Mouse (Mus musculus): ENCODE data around the gene Pask.
A peak's percentile ranks its signal among the peaks of the same experiment; 100 is the strongest.
"Not testable (repeated sequence)": the region's sequence is repeated elsewhere in the genome, so short reads cannot be mapped to it uniquely, and the experiment has no call there.

The Pask gene

DNA sequence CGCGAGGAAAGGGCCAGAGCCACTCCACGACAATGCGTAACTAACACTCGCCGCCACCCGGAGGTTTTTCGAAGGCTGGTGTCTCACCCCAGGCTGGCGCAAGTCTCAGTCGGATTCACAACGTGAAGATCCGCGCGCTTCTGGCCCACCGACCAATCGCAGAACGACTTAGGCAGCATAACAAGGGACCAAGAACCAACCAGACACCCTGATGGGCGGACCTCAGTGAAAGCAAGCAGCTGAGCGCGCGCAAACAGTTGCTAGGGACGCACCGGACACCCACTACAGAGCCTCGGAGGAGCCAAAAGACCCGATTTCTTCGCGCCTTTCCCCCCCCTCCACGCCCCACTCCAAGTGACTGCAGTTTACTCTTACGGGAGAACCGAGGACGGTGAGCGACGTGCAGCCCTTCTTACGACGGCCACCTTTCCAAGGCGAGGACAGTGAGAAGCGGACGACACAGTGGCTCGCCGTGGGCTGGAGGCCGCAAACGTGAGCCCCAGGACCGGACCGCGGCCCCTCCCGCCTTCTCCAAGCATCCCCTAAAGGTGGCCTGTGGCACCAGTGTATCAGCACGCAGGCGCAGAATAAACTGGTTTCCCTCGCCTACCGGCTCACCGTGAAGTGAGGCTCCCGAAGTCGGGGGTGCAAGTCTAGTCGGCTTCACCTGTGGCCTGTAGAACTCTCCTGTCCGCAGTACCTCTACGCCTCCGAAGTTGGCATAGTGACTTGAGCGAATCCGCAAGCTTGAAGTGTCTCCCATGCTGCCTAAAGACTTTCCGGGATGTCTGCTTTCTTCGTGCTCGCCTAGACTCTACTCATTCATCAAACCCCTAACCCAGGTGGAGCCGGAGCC lies at the start of gene Pask, which contains the start of gene Ppp1r7:
Pask (minus strand) TSS at position 835 of the 856 bp plus-strand sequence.
Ppp1r7 (plus strand) TSS at position 207 of the 856 bp plus-strand sequence.
- DNase-seq (ENCODE audit: low spot score), result peak; percentile 87

DNA sequence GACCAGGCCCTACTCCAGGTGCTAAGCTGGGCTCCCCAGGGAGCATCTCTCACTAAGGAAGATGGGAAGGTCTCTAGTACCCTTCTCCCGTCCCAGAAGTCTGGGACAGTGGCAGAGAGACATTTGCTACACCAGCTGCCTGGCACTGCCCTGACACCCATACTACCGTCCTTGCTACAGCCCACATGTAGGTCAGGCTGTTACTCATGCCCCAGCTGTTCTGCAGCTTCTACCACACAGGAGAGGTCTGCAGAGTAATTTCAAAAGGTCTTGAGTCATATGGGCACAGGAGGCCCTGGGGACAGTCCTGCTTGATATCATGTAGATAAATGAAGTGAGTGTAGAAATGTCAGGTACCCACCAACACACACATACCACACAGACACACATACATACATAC lies 45.6 kb upstream of the Pask start:
- DNase-seq (ENCODE audit: low spot score), result no peak

DNA sequence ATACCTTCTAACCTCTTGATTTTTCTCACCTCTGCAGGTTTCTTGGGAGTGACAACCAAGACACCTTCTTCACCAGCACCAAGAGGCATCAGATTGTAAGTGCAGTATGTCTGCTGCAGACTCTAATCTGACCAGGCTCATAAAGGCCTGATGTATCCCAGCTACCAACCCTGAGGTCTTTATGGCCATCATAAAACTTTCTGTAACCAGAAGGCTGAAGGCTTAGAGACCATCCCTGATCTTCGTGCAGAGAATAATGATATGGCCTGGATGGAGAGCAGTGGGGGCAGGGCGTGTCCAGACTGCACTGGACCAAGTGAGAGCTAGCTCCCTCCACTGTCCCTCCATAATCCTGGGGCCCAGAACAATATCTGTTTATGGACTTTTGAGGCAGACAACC lies 43.9 kb upstream of the Pask start:
- DNase-seq (ENCODE audit: low spot score), result no peak

DNA sequence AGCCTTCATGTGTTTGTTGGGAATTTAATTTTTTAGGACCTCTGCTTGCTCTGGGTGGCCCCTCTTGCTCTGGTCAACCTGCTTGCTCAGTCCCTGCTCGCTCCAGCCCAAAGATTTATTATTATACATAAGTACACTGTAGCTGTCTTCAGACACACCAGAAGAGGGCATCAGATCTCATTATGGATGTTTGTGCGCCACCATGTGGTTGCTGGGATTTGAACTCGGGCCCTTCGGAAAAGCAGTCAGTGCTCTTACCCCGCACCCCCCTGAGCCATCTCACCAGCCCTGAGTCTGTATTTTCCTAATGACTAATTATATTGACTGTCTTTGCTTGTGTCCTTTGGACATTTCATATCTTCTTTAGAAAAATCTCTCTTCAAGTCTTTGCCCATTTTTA lies 35.8 kb upstream of the Pask start:
- DNase-seq (ENCODE audit: low spot score), result no peak

DNA sequence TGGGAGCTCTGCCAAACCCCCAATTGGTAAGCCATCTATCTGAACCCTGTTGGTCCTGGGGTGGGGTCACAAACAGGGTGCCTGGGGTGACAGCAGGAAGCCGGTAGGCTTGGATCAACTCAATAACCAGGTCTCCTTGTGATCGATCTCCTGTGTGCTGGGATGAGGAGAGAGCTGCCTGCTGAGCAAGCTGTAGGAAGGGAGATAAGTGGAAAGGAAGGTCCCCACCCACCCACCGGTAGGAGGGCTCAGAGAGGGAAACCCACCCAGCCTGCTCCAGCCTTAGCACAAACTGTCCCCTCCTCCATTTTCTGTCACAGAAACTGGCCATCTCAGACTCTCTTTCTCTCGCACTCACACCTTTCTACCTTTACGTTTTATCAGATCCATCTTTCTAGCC lies 34.0 kb upstream of the Pask start:
- no peak for DNase-seq (ENCODE audit: low spot score)

DNA sequence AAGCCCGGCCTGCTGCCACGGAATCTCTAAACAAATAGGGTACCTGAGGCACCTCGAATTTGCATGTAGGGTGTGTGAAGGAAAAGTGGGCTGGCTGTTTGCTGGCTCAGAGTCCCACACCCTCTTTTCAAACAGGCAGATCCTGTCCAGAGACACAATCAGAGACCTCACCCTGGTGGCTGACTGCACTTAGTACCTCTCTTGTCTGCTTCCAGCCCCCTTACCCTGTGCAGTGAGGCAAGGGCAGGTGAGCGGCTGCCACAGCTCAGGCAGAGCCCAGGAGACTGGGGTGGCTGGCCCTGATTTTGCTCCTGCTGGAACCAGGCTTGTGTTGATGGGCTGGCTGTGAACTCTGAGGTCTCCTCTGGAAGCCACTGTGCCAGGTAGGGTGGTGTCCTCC lies 30.4 kb upstream of the Pask start, which contains the start of gene Ano7:
Ano7 (plus strand) TSS at position 266 of the 400 bp plus-strand sequence.
- DNase-seq (ENCODE audit: low spot score), result no peak

DNA sequence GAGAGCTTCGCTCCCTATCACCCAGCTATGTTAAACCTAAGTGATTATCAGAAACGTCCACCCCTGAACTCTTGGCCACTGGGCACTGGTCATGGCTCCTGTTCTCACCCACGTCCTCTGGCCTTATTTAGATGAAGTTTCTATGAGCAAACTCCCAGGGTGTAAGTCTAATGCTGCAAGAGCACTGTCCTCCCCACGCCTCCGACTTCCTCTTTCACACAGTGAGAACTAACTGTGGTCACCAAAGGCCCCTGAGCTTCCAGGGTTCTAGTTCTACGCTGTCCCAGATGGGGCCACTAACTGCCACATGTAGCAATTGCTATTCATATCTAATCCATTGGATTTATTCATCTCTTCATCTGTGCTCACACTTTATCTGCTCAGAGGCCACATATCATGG lies 22.4 kb upstream of the Pask start:
- no peak for DNase-seq (ENCODE audit: low spot score)

DNA sequence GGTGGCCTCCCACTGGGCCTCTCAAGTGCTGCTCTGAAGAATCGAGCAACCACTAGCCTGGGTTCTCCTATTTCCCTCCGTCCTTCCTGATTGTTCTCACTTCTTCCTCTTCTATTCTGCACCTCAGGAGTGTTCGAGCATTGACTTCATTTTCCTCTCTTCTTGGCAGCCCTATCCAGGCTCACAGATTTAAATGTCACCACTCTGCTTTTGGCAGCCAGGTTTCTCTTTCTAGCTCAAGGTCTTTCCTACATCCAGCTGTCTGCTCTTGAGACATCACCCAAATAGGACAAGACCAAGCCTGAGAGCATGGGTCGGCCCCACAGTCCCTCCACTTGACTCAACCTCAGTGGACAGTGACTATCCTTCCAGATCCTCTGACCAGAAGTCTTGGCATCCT lies 19.4 kb upstream of the Pask start:
- no peak for DNase-seq (ENCODE audit: low spot score)

DNA sequence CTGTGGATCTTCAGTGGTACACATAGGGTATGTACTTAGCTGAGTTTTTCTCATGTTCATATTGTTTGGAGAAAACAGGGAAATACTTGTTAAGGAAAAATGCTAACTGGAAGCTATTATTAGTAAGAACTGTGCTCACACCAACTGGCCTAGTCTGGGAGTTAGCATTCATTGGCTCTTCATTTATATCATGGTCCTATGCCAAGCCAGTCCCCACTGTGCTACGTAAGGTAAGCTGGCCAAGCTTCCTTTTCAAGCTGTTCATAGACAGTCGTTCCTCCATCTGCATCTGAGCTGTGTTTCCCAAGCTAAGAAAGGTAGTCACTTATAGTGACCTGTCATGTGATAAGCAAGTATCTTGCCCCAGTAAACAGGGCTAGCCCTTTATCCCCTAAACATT lies 9.4 kb upstream of the Pask start:
- no peak for DNase-seq (ENCODE audit: low spot score)

DNA sequence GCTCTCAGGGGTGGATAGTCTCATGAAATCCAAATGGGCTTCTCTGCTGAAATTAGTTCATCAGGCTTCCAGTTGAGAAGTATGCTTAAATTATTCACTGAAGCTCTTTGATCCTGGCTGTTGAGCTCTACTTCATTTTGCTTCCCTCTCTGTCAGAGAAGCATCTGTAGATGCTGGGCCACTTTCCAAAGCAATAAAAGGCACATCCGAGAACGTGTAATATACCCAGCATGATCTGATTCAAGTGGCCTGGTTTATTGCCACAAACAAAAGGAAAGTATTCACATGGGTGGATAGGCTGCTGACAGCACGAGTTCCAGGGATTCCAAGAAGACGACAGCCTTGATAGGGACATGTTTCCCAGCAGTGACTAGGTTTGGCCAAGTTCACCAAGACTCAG lies 6.4 kb upstream of the Pask start:
- no peak for DNase-seq (ENCODE audit: low spot score)

DNA sequence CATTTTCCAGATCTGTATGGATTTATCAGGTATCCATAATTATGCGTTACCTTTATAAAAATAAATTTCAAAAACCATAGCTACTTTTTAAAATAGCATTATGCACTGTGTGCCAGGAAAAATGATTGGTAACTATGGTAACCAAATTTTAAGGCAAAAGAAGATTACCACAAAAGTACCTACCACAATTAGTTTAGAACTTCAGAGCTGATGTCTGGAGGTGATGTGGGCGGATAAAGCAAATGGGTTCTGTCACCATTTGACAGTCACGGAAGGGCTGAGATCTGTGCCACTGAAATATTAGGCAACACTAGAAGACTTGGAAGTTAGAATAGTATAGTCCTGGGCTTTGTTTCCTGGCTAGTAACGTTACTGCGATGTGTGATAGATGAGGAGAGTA lies 3.9 kb upstream of the Pask start:
- no peak for DNase-seq (ENCODE audit: low spot score)

DNA sequence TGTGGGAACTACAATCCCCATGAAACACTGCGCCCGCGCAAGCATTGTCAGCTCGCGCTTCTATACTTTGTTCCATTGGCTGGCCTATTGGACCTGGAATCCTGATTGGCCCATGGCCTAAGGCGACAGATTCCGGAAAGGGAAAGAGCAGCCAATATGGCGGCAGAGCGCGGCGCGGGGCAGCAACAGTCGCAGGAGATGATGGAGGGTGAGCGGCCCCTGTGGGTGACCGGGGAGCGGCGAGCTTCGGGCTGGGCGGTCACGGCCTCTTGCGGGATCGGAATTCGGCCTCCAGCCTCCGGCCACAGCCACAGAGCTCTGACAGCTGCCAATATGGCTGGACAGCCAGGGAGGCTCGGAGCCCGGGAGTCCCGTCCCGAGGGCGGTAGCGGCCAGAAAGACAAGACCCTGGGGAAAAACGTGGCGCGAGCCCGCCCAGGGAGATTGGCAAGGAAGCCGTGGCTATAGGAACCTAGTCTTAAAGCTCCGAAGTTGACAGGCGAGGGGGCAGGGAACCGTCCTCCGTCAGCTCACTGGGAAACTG lies 294 bp upstream of the Pask start:
- peak; percentile 83 for DNase-seq (ENCODE audit: low spot score)

DNA sequence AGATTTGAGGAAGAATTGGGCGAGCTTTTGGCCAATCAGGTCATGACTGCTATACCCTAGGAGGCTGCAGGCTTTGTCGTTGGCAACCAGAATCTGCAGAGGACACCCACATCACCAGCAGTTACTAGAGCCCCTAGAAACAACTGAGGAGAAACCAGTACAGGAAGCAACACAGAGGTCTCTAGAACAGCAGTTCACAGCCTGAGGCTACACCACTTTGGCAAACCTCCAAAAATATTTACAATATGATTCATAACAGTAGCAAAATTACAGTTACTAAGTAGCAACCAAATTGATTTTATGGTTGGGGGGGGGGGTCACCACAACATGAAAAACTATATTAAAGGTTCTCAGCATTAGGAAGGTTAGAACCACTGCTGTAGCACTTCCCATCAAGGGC lies 8.7 kb downstream of the Pask start:
- DNase-seq (ENCODE audit: low spot score), result no peak

DNA sequence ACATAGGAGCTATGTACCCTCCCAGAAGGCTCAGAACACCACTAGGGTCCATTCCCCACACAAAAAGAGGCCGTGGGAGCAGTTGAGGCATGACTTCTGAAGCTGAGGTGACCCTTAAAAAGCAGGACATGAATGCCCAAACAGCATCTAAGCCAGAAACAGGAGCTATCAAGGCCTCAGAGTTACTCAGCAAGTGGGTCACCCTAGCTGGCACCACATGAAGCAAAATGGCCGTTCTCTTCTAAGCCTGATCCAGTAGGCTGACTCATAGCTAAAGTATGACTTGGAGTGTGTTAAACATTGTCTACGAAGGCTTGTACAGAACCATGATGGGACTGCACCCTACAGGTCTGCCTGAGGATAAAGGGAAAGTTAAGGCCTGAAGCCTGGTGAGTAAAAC lies 16.8 kb downstream of the Pask start:
- no peak for DNase-seq (ENCODE audit: low spot score)

DNA sequence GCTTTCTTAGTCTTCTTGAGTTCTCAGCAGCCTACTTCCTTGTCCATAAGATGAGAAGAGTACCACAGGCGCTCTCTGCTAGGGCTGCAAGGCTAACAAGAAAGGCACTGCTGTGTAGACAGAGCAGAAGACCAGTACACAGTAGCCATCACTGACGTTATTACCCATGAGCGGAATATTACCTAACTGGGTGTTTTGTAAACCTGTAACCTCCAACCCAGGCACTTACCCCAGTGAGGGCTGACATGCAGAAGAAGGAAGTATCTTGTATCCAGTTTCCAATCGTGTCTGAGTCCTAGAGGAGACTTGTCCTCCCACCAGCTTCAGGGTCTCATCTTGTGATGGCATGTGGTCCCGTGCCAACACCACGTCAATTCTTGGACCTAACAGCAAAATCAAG lies 19.3 kb downstream of the Pask start:
- DNase-seq (ENCODE audit: low spot score), result no peak

DNA sequence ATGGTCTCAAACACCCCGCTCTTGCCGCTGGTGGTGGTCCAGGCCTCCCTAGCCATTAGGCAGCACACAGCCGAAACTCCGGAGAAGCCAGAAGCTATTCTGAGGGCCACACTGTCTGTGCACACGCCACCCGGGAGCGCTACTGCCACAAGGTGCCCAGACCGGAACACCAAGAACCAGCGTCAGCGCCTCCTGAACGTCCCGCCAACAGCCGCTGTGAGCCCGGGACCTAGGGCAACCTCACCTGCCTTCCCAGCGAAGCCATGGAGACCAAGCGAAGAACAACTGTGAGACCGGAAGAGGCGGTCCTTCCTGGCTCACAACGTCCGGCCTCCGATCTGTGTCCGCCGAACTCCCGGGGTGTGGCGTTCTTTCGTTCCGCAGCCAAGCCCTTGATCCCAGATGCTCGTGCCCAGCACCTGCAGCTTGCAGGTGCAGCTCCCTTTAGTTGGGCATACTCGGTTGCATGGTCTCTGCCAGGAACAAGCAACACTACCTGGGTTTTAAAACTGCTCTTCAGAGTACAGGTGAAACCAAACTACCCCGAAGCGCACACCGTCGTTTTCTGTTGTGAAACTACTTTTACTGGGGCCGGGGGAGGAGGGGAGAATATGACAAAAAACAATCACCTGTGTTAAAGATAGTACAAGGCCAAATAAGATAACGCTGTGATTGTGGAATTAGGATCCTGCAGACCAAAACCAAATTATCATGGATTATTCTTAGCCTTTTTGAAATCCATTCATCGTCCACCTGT lies 37.5 kb downstream of the Pask start, which contains the start of gene Mterf4:
Mterf4 (minus strand) TSS at position 335 of the 757 bp plus-strand sequence.
- DNase-seq (ENCODE audit: low spot score), result peak; percentile 67

DNA sequence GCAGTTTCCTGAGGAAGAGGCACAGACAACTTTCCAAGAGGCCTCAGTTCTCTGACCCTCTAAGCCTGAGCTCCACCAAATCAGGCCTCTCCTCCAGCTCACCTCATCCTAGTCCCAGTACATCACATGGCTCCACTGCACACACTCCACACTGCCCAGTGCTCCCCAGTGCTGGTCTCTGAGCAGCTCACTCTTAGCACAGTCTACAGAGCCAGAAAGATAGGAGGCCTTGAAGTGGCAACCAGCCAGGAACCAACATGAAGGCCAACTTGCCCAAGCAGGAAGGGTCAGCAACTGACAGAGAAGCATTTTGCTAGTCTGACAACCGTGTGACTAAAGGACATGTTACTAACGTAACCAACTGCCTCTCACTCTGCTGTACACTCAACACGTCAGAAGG lies 42.7 kb downstream of the Pask start:
- DNase-seq (ENCODE audit: low spot score), result no peak

DNA sequence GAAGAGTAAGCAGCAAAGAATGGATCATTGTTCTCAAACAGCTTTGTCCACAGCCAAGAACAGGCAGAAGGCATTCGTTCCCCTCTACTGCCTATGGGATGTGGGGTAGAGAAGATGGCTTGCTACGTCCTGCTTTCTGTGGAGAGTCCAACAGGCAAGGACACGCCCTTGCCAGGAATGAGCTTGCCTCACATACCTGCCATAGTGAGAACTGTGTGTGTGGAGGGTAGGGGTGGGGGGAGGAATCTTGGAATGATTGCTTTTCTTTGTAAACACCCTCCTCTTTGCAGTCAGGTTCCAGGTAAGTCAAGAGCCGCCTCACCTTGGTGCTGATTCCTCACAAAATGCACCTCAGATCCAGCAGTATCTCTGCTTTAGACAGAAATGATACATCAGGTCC lies 43.5 kb downstream of the Pask start:
- DNase-seq (ENCODE audit: low spot score), result no peak

DNA sequence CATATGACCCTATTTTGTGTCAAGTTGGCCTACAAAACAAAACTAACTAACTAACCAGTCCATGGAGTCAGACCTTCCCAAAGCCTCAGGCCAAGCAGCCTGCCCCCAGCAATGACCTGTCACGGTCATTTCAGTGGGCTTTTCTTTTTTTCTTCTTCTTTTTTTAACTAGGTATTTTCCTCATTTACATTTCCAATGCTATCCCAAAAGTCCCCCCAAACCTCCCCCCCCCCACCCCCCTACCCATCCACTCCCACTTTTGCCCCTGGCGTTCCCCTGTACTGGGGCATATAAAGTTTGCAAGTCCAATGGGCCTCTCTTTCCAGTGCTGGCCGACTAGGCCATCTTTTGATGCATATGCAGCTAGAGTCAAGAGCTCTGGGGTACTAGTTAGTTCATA lies 48.8 kb downstream of the Pask start:
- not testable (repeated sequence) for DNase-seq (ENCODE audit: low spot score)

DNA sequence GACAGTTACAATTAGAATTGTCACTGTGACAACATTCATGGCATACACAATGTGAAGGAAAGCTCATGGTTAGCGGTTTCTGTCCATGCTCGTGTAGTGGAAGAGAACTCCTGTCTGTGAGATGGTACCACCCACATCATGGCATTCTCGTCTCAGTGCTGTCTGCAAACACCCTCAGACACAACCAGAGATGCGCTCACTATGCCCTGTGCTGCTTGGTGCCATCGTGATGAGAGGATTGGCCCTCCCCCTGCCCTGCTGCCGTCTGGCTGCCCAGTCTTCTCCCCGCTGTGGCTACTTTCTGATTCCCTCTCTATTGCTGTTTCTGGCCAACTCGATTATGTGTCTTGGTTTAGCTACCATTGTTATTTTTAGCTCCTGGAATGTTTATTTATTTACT lies 51.3 kb downstream of the Pask start:
- DNase-seq (ENCODE audit: low spot score), result no peak

DNA sequence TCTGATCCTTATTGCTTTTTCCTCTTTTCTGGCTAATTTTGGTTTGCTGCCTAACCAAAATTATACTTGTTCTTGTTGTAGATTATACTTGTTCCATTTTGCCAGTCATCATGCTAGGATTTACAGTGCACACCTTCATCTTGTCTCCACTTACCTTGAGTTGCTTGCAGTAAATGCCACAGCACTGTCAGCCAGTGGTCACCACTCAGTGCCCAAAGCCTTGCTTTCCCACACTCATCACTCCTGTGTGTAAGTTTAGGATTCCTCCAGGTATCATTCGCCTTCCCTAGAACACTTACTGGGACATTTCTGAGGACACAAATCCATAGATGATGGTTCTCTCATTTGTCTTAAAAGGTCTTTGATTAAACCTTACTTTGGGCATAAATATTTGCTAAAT lies 51.7 kb downstream of the Pask start:
- DNase-seq (ENCODE audit: low spot score), result no peak

DNA sequence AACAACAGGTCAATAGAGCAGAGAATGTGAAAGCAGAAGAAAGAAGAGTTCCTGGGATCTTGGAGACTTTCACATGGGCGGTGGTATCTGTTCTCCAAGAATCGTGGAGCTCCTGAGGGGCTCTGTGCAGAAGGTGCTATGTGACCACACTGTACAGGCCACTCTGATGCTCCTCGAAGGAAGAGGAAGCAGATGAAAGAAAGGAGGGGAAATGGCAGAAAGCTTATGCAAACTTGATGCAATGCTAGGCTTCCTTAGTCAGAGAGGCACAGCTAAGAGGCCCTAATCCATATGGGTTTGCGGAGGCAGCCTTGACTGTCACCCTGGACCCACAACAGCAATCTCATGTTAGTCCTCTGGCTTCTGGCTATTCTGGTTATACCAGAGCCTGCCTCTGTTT lies 52.3 kb downstream of the Pask start:
- DNase-seq (ENCODE audit: low spot score), result no peak

DNA sequence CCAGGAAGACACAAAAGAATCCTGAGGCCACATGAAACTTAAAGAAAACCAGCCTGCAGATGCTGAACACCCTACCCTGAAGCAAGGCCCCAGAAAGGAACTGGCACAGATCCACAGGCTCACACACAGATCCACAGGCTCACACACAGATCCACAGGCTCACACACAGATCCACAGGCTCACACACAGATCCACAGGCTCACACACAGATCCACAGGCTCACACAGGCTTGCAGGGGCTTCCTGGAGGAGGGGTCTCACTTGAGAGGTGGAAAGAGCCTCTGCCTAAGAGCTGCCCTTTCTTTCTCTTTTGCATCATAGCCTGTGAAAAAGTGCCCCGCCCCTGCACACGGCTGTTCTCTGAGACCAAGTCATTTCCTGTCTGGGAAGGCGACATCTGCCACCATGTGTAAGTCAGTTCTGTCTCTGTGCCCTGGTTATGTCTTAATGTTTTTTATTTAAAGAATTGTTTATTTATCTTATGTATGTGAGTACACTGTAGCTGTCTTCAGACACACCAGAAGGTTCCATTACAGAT lies 53.5 kb downstream of the Pask start:
- DNase-seq (ENCODE audit: low spot score), result no peak

All from ovary, postnatal 14 days (tissue).